Mouse (Mus musculus) c-Kit-negative CD71-positive TER-119-positive erythroid progenitor cells, embryonic 14.5 days (primary cell): ENCODE measurements around the gene Rgs3.

Experiments
- DNase-seq: peaks from one replicate; pipeline ENCODE4 v3.0.0-alpha.2; 2013; ENCODE audit warnings: low read depth, low spot score

Gene Rgs3

DNA sequence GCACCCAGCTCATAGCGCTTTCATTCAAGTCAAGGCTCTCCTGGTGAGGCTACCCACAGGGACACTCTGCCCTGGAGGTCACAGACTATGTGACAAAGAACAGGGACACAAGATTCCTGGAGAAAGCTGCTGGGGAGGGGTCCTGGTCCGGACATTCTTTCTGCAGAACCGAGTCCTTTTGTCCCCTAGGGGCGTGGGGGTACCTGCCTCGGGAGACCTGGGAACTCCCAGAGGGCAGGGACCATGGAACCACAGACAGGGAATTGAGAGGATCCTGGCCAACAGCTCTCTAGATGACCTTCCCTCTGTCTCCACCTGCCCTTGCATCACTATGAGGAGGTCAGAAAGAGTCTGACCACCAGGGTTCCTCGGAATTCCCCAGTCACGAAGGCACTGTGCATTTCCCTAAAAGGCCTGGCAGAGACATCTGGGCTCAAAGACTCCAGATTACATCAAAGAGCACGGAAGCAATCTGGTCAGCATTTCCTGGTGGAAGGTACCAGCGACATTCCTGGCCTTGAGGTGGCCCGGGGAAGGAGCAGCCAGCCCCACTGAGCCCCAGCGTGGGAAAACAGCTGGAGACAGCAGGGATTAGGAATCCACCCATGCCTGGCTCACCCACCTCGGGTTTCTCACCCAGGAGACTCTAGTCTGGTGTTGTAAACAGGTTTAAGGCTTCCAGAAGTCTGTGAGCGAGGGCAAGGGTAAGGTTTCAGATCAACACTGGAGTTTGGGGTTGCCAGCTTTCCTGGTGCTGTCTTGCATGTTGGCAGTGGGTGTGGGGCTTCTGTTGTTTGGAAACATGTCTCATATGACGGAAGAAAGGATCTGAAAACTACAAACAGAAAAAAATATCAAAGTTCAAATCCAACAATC lies 183.5 kb downstream of the Rgs3 start:
- DNase-seq: no peak

DNA sequence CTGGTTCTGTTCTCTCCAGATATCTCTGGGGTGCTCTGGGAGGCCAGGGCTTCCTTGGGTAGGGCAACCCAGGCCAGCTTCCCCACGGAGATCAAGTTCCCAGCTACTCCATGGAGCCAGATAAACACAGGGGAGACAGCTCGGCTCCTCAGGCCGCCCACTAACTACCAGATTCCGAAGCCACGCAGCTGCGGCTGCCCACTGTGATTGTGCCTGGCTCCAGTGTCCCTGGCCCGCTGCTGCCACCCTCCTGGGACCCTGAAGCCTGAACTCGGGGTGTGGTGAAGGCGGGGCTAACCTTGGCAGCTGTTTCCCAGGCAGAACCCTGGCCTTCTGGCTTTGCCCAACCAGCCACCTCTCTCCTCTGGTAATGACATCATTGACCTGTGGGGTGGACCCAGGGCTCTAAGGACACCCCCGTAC lies 184.9 kb downstream of the Rgs3 start:
- no peak for DNase-seq

DNA sequence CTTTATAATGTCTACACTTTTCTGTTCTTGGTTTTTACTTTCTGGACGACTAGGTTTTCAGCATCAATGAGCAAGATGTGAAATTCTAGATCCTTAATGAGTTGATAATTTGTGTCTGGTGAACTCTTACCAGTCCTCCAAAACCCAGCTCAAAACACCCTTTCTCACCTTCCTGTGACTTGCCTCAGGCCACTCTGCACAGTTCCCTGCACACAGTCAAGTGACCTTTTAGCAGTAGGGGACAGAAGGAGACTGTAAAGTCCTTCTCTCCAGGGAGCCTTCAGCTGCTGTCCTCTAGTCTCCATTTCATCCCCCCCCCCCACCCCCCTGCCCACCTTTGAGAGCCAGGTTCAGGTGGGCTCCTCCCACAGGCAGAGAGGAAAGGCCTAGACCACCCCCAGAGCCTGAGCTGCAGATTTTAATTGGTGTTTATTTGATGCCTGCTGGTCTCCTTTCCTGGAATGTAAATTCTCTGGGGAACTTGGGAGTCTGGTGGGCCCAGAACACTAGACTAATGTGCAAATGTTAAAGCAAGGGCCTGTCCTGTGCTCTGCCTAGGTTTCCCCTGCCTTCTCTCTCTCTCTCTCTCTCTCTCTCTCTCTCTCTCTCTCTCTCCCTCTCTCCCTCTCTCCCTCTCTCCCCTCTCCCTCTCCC lies 185.5 kb downstream of the Rgs3 start:
- DNase-seq: no peak
